Mouse (Mus musculus): ENCODE measurements at regions not wholly inside any gene's neighbourhood (a gene's known extent, or its start where the extent isn't known, plus 50 kb on each side); places are given as distances from the start of the nearest gene placed in this dataset.
A peak's percentile ranks its signal among the peaks of the same experiment; 100 is the strongest.

GRCm38 (mm10) chrX:38710660-38711264 lies 61.7 kb upstream of the 6030498E09Rik start:
- DNase-seq = peak; percentile 7

- peak; percentile 73 for DNase-seq
These were observed 60.8 kb upstream of the 6030498E09Rik start for GRCm38 (mm10) chrX:38711442-38712258.

Data from embryo, embryonic 11 days (tissue).